Mouse (Mus musculus) lung, postnatal 0 days (tissue): ENCODE measurements around the gene Cxxc4. TPM values are rescaled to one million over a fixed set of nuclear protein-coding genes. Genes with fewer than 3 reads are reported as not detected.

ENCODE experiments used
- ATAC-seq: fragments of 200-750 bp; cut with Nextera tagmentation; 2 replicates; pipeline ENCODE4 v1.8.0; 2017; ENCODE audit warnings: moderate library complexity
- DNase-seq: peaks from one replicate; pipeline ENCODE4 v3.0.0-alpha.2; 2016; ENCODE audit warnings: low spot score
- H3K27ac ChIP-seq: fragments of 300-500 bp; sonication (generic); 2 replicates; pipeline ENCODE4 v1.5.1; 2014; ENCODE audit warnings: antibody characterized with exemption, mild to moderate bottlenecking, low read length, mixed read lengths
- H3K27me3 ChIP-seq: fragments of 300-500 bp; sonication (generic); replicated peaks from 2 replicates; pipeline ENCODE4 v1.6.1; 2014; ENCODE audit warnings: low read length, mixed read lengths; ENCODE audit not compliant: insufficient read depth
- H3K36me3 ChIP-seq: fragments of 300-500 bp; sonication (generic); 2 replicates; pipeline ENCODE4 v1.6.1; 2014; ENCODE audit warnings: low read length, mixed read lengths; ENCODE audit not compliant: insufficient read depth
- H3K4me1 ChIP-seq: fragments of 300-500 bp; sonication (generic); 2 replicates; pipeline ENCODE4 v1.6.1; 2014; ENCODE audit warnings: antibody characterized with exemption, low read depth, low read length, mixed read lengths; ENCODE audit not compliant: insufficient read depth
- H3K4me2 ChIP-seq: fragments of 300-500 bp; sonication (generic); replicated peaks from 2 replicates; pipeline ENCODE4 v1.6.1; 2014; ENCODE audit warnings: low read depth, mild to moderate bottlenecking, low read length, moderate library complexity, mixed read lengths
- H3K4me3 ChIP-seq: fragments of 300-500 bp; sonication (generic); 2 replicates; pipeline ENCODE4 v1.5.1; 2014; ENCODE audit warnings: low read depth, low read length
- H3K9ac ChIP-seq: fragments of 300-500 bp; sonication (generic); replicated peaks from 2 replicates; pipeline ENCODE4 v1.6.1; 2014; ENCODE audit warnings: low read depth, mild to moderate bottlenecking
- H3K9me3 ChIP-seq: fragments of 300-500 bp; sonication (generic); 2 replicates; pipeline ENCODE4 v1.6.1; 2016; ENCODE audit warnings: low read length, mixed read lengths
- CTCF ChIP-seq: IDR thresholded peaks from 2 replicates; pipeline ENCODE4 v1.5.1; 2016; ENCODE audit warnings: antibody characterized with exemption, mild to moderate bottlenecking
- EP300 ChIP-seq: IDR thresholded peaks from 2 replicates; pipeline ENCODE4 v1.6.1; 2016; ENCODE audit warnings: antibody characterized with exemption, mild to moderate bottlenecking, control low read depth
- WGBS: fragments of 180-500 bp; shearing (Covaris S2); extraction: QIAGEN DNeasy Blood & Tissue Kit; methylation state at CpG from one replicate; pipeline ENCODE4 v1.1.7; 2014; 5-methylcytosine and 5-hydroxymethylcytosine counted together
- polyA plus RNA-seq: library from polyadenylated mRNA; unstranded; fragments of >200 nt; fragmentation: Nextera tagmentation; extraction: Ambion mirVana; gene quantifications from 2 replicates; pipeline ENCODE4 v1.2.1, GENCODE M21; 2015

Gene Cxxc4
- polyA plus RNA-seq, 1 experiment from 2014 or later = 0.93 TPM

- no peak for ATAC-seq
- no peak for DNase-seq
- Histone ChIP-seq H3K27ac (no peak overlapping the region), H3K4me2 (no peak overlapping the region), H3K9me3 (no peaks in the 10 kb centered on the region), H3K27me3 (no peaks in the 10 kb centered on the region), H3K9ac (no peak overlapping the region), H3K4me3 (no peak overlapping the region), H3K36me3 (no peaks in the 10 kb centered on the region), H3K4me1 (no peaks in the 10 kb centered on the region)
- TF ChIP-seq CTCF (no peak), EP300 (no peak)
- WGBS = 36% methylated on average over 2 of the region's 2 CpGs
These were observed 15.3 kb upstream of the Cxxc4 start for GRCm38 (mm10) chr3:134221002-134221401.

GRCm38 (mm10) chr3:134222593-134222992 is 13.7 kb upstream of the Cxxc4 start:
- Histone ChIP-seq H3K9ac (no peak overlapping the region), H3K9me3 (no peaks in the 10 kb centered on the region), H3K4me2 (no peak overlapping the region), H3K4me1 (no peaks in the 10 kb centered on the region), H3K36me3 (no peaks in the 10 kb centered on the region), H3K27ac (no peak overlapping the region), H3K27me3 (no peaks in the 10 kb centered on the region), H3K4me3 (no peak overlapping the region)
- ATAC-seq = no peak
- TF ChIP-seq CTCF = no peak
- no peak for TF ChIP-seq EP300
- DNase-seq = no peak
- WGBS = 38% methylated on average over 1 of the region's 1 CpGs

GRCm38 (mm10) chr3:134223956-134224355 is 12.3 kb upstream of the Cxxc4 start:
- 68% methylated on average over 7 of the region's 7 CpGs for WGBS
- Histone ChIP-seq H3K4me1 (no peaks in the 10 kb centered on the region), H3K36me3 (no peaks in the 10 kb centered on the region), H3K27ac (no peak overlapping the region), H3K4me3 (no peak overlapping the region), H3K9me3 (no peaks in the 10 kb centered on the region), H3K9ac (no peak overlapping the region), H3K27me3 (no peaks in the 10 kb centered on the region), H3K4me2 (no peak overlapping the region)
- no peak for ATAC-seq
- DNase-seq = no peak
- no peak for TF ChIP-seq CTCF
- no peak for TF ChIP-seq EP300

DNA sequence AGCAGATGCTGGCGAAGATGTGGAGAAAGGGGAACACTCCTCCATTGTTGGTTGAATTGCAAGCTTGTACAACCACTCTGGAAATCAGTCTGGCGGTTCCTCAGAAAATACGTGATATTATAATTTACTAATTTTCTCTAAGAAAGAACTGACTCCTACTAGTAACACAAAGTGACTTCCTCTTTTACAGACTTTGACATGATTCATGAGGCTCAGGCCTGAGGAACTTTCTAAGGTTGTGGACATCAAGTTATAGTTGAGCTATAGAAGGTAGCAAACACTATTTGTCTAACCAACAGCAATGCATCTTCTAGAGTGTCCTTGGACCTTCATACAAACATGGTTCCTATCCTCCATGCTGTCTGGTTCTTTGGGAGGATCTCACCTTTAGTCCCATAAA is 10.4 kb upstream of the Cxxc4 start:
- H3K9ac ChIP-seq = no peak overlapping the region
- no peaks in the 10 kb centered on the region for H3K4me1 ChIP-seq
- H3K4me2 ChIP-seq = no peak overlapping the region
- TF ChIP-seq EP300 = no peak
- no peak for TF ChIP-seq CTCF
- no peak for DNase-seq
- WGBS = 93% methylated on average over 3 of the region's 3 CpGs
- no peaks in the 10 kb centered on the region for H3K36me3 ChIP-seq
- no peaks in the 10 kb centered on the region for H3K27me3 ChIP-seq
- H3K9me3 ChIP-seq = no peaks in the 10 kb centered on the region
- no peak overlapping the region for H3K27ac ChIP-seq
- H3K4me3 ChIP-seq = no peak overlapping the region
- no peak for ATAC-seq

GRCm38 (mm10) chr3:134232753-134233152 is 3.5 kb upstream of the Cxxc4 start:
- Histone ChIP-seq H3K4me2 (no peak overlapping the region), H3K27ac (no peak overlapping the region), H3K9me3 (no peaks in the 10 kb centered on the region), H3K4me3 (no peak overlapping the region), H3K27me3 (no peaks in the 10 kb centered on the region; the same call in 1 of the 2 replicates), H3K36me3 (no peaks in the 10 kb centered on the region), H3K4me1 (no peaks in the 10 kb centered on the region), H3K9ac (no peak overlapping the region)
- no peak for DNase-seq
- WGBS = 67% methylated on average over 2 of the region's 2 CpGs
- TF ChIP-seq EP300 = no peak
- no peak for TF ChIP-seq CTCF
- ATAC-seq = no peak

DNA sequence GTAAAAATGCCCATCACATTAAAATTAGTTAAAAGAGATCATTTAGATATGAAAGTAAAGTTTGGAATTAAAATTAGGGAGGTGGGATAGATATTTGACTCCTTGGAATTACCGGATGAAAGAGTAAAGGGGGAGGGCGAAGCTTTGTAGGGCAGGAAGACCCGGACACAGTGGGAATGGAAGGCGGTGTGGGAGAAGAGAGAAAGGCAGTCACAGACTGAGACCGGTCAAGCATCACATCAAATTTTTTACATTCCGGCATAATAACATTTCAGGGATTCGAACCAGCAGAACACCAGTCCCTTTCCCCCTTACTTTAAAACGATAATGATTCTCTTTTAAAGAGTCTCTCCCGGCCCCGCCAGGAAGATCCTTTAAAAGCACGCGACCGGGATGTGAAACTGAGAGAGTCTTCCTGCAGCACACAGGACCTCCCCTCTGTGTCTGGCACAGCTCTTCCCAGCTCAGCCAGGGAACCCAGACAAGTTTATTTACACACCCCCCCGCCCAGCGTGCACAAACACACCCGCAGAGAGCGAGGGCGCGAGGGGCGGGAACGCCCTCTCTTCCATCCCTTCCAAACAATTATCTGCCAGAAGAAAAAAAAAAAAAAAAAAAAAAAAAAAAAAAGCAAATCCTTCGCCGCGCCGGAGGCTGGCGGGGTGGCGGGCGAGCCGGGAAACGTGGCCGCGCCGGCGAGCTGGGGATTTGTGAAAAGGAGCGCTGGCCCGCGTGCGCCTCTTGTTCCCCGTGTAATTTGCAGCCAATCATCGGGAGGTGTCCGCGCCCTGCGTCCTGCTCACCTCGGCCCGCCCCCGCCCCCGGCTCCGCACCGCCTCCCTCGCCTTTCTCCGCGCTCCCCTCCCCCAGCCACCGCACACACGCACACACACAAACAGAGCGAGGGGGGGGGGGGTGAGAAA is 532 bp upstream of the Cxxc4 start:
- ATAC-seq = peak; percentile 76
- WGBS = under 1% methylated on average over 35 of the region's 55 CpGs

More for the DNA sequence above, 532 bp upstream of the Cxxc4 start:
- no peak for TF ChIP-seq CTCF
- 0 out of 2 replicates have a peak, but pooled peaks have one; percentile 9 for TF ChIP-seq EP300
- Histone ChIP-seq H3K27me3 (no peaks in the 10 kb centered on the region; the same call in 1 of the 2 replicates), H3K4me2 (peak overlapping the region; percentile 81), H3K27ac (no peak overlapping the region), H3K9me3 (no peaks in the 10 kb centered on the region), H3K36me3 (no peaks in the 10 kb centered on the region), H3K4me1 (peaks cover 4% of the 10 kb centered on the region; the same call in 1 of the 2 replicates), H3K9ac (no peak overlapping the region), H3K4me3 (peak overlapping the region; percentile 46)
- peak; percentile 76 for DNase-seq
